Mouse (Mus musculus): ENCODE measurements around the gene Gm20914. TPM values are rescaled to one million over a fixed set of nuclear protein-coding genes. Genes with fewer than 3 reads are reported as not detected.
"Not testable (repeated sequence)": the region's sequence is repeated elsewhere in the genome, so short reads cannot be mapped to it uniquely, and the experiment has no call there.

Gene Gm20914
- not detected in 2 replicates for polyA plus RNA-seq (2012; rRNA removed)

DNA sequence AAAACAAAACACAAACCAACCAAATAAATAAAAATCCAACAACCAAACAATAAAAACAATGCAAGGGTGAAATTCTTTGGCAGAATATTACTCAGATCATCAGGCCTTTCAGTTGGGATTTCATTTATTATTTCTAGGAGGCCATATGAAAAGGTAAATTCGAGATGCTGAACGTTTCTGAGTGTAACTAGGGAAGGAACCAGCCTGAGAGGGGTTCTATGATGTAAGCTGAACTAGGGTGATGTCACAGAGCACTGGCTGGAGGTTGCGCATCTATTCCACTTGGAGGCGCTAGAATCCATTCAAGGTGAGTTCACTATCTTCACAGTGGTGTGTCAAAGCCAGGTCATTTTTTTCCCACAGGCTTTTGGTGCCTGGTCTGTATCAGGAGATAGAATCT lies at the start of gene Gm20914:
Gene Gm20914, plus strand, starts transcription at position 301 of the 400 bp plus-strand sequence.
- not testable (repeated sequence) for H3K4me3 ChIP-seq (ENCODE audit: control insufficient read depth, insufficient read depth, low read length); H3K4me1 ChIP-seq (replicated peaks; ENCODE audit: control insufficient read depth, insufficient read depth, low read length)
- WGBS, result no CpG with 5 or more reads among the region's 4 CpGs

More for the DNA sequence above, at the start of gene Gm20914:
- not testable (repeated sequence) for H3K27me3 ChIP-seq (ENCODE audit: control insufficient read depth, insufficient read depth, low read length); H3K36me3 ChIP-seq (ENCODE audit: control insufficient read depth, insufficient read depth, low read length); H3K27ac ChIP-seq (ENCODE audit: control insufficient read depth, insufficient read depth, low read length); DNase-seq

Other genes with a start within 250 kb of the Gm20914 start
- gene Gm21854, start 69.0 kb upstream of the Gm20914 start, polyA plus RNA-seq (2012; rRNA removed), result not detected in 2 replicates
- not detected in 2 replicates for gene Gm28171, start 67.4 kb downstream of the Gm20914 start, polyA plus RNA-seq (2012; rRNA removed)
- gene Gm21778, start 216.5 kb downstream of the Gm20914 start, polyA plus RNA-seq (2012; rRNA removed), result not detected in 2 replicates

Data from thymus, adult 2 months (tissue).